Mouse (Mus musculus): ENCODE measurements around the gene Trak1. TPM values are rescaled to one million over a fixed set of nuclear protein-coding genes. Genes with fewer than 3 reads are reported as not detected.

Trak1 gene
- total RNA-seq, 1 experiment from 2014 or later = 29.2 TPM

DNA sequence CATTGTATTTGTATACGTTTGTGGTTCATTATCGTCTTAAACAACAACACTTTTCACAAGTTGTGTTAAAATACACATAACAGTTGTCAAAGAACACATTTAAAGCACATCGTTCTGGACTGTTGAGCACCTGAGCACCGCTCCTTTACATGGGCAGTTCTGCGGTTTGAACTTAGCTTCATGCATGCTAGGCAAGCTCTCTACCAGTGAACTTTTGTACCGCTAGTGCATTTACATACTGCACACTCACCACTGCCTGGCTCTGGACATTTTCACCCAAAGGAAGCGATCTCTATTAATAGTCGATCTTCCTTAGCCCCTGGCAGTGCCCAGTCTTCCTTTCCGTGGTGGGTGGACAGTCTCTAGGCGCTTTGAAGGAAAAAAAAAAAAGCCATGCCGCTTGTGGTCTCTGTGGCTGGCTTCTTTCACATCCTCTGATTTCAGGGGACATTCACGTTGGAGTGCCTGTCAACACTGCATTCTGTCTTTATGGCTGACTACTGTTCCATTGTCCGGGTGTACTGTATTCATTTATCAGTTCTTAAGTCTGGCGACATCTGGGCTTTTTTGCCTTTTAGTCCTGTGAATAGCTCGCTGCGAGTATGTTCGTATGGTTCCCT lies 84.5 kb downstream of the Trak1 start:
- ATAC-seq (replicated peaks; ENCODE audit: insufficient number of reproducible peaks, low FRiP score, low TSS enrichment, poor library complexity, severe bottlenecking) = no peak

DNA sequence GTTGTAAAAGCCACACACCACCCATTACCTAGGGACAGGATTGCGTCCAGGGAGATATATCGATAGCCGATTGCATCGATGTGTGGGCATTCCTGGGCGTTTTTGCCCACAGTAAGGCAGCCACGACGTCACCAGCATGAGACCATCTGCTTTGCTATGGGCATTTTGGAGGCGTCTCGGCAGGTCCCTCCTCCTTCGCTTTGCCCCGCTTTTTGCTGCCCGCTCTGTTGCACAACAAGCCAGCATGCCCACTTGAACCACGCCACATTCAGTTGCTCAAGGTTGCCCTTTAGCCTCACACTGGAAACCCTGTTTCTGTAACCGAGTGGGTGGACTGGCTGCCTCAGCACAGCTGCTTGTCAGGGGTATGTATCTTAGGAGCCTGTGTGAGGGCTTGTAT lies 85.3 kb downstream of the Trak1 start:
- ATAC-seq (replicated peaks; ENCODE audit: insufficient number of reproducible peaks, low FRiP score, low TSS enrichment, poor library complexity, severe bottlenecking) = 0 out of 2 replicates have a peak, but pooled peaks have one; percentile 24

DNA sequence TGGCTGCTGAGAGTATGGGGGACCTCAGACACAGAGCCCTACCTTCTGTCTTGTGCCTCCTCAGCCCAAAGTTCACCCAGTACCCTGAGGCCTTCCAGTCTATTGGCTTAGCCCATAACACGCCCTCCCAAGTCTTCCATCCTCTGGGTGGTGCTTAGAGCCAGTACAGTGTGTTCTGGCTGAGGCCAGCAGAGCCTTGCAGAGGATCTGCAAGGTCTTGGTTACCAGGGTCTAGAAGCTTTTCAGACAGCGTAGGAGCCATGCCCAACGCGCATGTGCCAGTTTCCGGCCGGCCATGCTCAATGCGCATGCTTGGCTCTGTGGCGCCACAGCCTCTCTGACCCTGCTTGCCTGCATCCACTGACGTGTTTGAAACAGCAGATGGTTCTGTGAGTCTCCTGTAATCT lies 85.9 kb downstream of the Trak1 start:
- ATAC-seq (replicated peaks; ENCODE audit: insufficient number of reproducible peaks, low FRiP score, low TSS enrichment, poor library complexity, severe bottlenecking) = no peak

DNA sequence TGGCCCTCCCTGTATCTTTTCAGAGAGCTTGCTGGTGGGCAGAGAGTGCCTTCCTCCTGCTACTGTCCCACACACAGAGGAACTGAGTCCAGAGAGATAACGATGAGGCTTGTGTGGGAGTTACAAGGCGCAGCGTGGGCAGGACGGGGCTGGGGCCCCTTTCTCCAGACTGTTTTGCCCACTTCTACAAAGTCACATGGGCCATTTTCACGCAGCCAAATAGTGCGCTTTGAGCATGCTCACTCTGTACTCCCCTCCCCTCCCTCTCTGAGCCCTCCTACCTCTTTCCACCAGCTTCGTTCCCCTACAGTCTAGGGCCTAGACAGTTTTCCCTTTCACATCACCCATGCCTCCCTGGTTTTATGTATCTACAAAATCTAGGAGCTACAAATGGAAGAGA lies 87.3 kb downstream of the Trak1 start:
- ATAC-seq (replicated peaks; ENCODE audit: insufficient number of reproducible peaks, low FRiP score, low TSS enrichment, poor library complexity, severe bottlenecking) = no peak

GRCm38 (mm10) chr9:121385091-121385748 lies 87.9 kb downstream of the Trak1 start:
- ATAC-seq (replicated peaks; ENCODE audit: insufficient number of reproducible peaks, low FRiP score, low TSS enrichment, poor library complexity, severe bottlenecking) = peak; percentile 62

DNA sequence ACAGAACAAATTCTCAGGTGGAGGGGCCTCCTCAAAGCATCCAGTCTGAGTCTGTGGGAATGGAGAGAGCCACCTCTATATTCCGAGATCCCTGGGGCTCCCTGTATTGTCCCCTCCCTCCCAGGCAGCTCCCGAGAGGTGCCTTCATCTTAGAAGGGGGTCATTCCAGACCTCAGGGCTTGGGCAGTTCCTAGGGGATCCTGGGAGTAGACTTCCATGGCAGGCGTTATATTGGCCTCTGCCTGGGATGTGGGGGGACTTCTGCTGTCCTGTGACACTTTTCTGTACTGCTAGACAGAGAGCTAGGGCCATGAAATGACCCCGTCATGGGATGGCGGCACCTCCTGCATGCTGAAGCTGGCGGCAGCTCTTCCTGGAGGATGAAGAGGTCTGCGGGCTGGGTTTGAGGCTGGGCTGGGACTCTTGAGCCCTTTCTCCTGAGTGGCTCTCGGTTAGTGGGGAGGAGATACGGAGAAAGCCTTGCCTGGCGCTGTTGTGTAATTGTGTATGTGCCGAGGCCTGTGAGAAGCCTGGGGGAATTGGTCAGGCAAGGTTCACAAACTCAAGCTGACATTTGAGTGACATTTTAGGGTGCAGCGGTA lies 88.5 kb downstream of the Trak1 start:
- ATAC-seq (replicated peaks; ENCODE audit: insufficient number of reproducible peaks, low FRiP score, low TSS enrichment, poor library complexity, severe bottlenecking) = no peak

DNA sequence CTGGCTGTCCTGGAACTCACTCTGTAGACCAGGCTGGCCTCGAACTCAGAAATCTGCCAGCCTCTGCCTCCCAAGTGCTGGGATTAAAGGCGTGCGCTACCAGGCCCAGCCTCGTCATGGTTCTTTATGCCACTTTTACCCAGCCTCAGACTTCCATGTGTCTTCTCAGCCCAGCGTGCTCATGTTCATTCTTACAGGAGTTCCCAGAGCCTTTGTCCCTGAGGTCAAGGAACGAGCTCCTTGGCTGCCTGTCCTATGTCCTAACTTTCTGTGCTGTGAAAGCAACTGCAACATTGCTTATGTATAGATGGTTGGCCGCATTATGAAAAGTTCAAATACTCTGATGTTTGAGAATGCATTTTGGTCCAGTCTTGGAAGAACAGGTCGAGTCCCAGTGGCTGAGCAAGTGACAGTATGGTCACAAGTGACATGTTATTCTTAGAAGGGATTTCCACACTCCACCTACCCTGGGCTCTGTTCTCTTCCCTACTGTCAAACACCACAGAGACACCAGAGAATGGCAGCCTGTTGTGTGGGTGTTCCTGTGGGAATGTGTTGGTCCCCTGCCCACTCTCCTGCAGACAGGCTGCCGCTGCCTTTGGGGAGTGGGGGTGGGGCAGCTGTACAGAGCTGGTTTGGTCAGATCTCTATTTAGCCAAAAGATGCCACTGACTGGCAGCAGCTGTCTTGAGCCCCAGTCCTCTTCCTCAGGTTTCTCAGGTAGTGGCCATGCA lies 90.4 kb downstream of the Trak1 start:
- ATAC-seq (replicated peaks; ENCODE audit: insufficient number of reproducible peaks, low FRiP score, low TSS enrichment, poor library complexity, severe bottlenecking) = no peak

DNA sequence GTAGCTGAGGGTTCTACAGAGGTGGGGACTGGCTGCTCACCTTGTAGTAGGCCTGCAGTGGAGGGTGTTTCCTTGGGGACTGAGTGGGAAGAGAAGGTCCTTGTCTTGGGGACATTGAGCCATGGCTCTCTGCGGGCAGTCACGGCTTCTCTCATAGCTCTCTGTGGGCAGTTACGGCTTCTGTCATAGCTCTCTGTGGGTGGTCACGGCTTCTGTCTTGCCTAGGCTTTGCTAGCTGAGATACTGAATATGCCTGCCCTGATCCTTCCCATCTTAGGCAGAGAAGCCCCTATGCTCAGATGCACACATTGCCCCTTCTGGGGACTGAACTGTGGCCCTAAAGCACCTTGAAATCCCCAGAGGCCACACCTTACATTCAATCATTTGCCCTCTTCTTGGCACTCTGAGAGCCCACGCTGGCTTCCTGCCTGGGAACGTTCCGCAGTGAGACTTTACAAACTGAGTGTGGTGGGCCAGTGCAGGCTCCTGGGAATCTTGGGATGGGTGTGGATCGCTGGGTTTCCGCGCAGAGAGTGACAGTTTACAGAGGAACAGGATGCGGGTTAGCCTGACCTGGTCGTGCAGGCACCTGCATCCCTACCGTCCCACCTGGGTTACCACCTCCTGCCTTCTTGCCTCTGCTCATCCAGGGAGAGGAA lies 91.1 kb downstream of the Trak1 start:
- ATAC-seq (replicated peaks; ENCODE audit: insufficient number of reproducible peaks, low FRiP score, low TSS enrichment, poor library complexity, severe bottlenecking) = no peak

DNA sequence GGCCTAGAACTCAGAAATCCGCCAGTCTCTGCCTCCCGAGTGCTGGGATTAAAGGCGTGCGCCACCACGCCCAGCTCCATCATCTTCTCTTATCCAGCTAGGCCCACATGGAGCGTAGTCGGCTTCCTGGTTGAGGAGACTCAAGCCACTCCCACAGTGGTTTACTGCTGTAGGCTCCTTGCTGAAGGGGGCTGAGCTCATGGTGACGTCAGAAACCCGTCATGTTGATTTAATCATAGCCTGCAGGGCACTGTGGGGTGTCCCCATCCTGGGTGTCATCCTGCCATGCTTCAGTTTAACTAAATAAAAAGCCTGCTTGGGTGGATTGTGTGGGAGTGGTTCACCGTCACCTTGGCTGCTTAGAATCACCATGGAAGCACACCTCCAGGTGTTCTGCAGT lies 92.0 kb downstream of the Trak1 start:
- ATAC-seq (replicated peaks; ENCODE audit: insufficient number of reproducible peaks, low FRiP score, low TSS enrichment, poor library complexity, severe bottlenecking) = no peak

GRCm38 (mm10) chr9:121391898-121392297 lies 94.6 kb downstream of the Trak1 start:
- ATAC-seq (replicated peaks; ENCODE audit: insufficient number of reproducible peaks, low FRiP score, low TSS enrichment, poor library complexity, severe bottlenecking) = no peak

- ATAC-seq (replicated peaks; ENCODE audit: insufficient number of reproducible peaks, low FRiP score, low TSS enrichment, poor library complexity, severe bottlenecking) = no peak
Observed at GRCm38 (mm10) chr9:121392427-121392826, 95.1 kb downstream of the Trak1 start.

DNA sequence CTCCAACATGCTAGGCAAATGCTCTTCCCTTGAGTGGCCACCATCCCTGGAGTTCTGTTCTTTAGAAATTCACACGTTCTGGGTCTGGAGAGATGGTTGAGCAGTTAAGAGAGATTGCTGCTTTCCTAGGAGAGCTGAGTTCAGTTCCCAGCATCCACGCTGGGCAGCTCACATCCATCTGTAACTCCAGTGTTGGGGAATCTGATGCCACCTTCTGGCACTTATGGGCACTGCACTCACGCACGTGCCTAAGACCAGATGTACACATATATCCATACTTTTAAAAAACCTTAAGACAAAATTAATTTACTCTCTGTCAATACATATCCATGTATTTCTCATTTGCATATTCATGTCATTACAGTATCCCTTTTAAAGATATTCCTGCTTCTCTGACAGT lies 95.8 kb downstream of the Trak1 start:
- ATAC-seq (replicated peaks; ENCODE audit: insufficient number of reproducible peaks, low FRiP score, low TSS enrichment, poor library complexity, severe bottlenecking) = no peak

DNA sequence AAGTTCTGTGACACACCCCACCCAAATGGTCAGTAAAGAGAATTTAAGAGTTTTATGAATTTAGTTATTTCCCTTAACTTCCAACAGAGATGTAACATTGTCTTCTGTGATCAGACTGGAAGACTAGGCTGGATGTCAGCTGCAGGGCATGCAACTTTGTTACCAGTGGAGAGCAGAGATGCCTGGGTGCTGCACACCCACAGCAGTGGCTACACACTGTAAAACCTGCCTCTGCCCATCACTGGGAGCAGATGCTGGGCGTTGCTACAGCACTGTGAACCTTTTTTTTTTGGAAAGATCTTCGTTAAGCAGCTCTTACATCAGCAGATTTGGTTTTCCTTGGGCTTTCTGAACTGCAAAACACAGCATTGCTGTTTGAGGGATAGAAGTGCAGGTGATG lies 97.6 kb downstream of the Trak1 start:
- no peak for ATAC-seq (replicated peaks; ENCODE audit: insufficient number of reproducible peaks, low FRiP score, low TSS enrichment, poor library complexity, severe bottlenecking)

DNA sequence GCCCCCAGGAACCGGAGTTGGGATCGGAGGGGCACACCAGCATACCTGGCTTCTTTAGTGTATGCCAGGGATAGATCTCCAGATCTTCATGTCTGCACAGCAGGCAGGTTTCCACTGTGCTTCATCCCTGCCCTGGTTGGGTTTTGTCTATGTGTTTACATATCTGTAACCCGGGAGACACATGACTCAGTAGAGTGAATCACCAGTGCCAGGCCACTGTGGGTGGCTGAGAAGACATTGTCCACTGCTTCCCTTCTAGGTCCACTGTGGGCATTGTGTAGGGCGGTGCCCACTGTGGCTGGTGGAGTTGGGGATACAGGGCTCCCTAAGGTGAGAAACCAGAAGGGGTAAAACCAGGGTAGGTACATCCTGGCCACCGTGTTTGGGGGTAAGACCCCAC lies 98.5 kb downstream of the Trak1 start:
- no peak for ATAC-seq (replicated peaks; ENCODE audit: insufficient number of reproducible peaks, low FRiP score, low TSS enrichment, poor library complexity, severe bottlenecking)

- ATAC-seq (replicated peaks; ENCODE audit: insufficient number of reproducible peaks, low FRiP score, low TSS enrichment, poor library complexity, severe bottlenecking) = no peak
Observed at GRCm38 (mm10) chr9:121398100-121398760, 100.9 kb downstream of the Trak1 start.

DNA sequence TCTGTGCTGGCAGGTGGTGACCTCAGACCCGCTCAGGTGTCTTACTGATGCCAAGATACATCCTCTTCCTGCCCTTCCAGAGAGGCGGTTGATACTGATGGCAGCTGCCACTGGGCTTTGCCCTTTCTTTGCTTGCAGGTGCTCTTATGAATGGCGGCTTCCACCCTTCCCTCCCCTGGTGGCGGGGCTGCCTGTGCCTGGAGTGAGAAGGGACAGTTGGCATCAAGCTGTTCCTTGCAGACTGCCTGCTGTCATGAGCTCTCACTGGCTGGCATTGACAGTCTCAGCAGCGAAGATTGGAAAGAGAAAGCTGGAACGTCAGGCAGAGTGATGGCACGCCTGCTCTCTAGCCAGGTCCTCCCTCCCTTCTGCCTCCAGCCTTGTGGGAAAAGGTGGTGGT lies 101.5 kb downstream of the Trak1 start:
- no peak for ATAC-seq (replicated peaks; ENCODE audit: insufficient number of reproducible peaks, low FRiP score, low TSS enrichment, poor library complexity, severe bottlenecking)

GRCm38 (mm10) chr9:121400608-121401007 lies 103.3 kb downstream of the Trak1 start:
- ATAC-seq (replicated peaks; ENCODE audit: insufficient number of reproducible peaks, low FRiP score, low TSS enrichment, poor library complexity, severe bottlenecking) = no peak

DNA sequence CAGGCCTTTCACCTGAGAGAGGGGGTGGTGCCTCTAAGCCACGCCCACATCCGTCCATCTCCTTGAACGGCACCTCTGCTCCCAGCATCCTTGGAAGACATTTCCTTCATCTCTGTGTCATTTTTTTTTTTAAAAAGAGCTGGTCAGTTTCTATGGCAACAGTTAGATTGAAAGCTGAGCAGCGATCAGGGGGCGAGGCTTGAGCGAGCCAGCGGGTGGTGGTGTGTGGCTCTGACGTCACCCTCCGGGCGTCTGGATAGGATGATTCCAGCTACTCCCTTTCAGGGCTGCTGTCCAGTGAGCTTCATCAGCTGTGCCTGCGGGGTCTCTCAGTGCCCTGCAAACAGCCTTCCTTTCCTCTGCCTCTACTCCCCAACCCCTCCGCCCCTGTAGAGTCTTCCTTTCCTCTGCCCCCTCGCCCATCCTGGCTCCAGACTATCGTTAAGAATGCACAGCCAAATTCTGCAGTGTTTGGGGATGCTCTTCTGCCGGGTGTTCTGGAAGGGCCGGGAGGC lies 105.9 kb downstream of the Trak1 start:
- ATAC-seq (replicated peaks; ENCODE audit: insufficient number of reproducible peaks, low FRiP score, low TSS enrichment, poor library complexity, severe bottlenecking) = no peak

Measured in monocyte, adult 5-6 weeks (primary cell).